Mouse (Mus musculus) yolk sac, embryonic 10.5 days (tissue): ENCODE results near the gene Adcyap1r1.
A peak's percentile ranks its signal among the peaks of the same experiment; 100 is the strongest.

Source experiments
- DNase-seq: peaks from one replicate; pipeline ENCODE4 v3.0.0-alpha.2; 2017; ENCODE audit warnings: low spot score

The Adcyap1r1 gene

DNA sequence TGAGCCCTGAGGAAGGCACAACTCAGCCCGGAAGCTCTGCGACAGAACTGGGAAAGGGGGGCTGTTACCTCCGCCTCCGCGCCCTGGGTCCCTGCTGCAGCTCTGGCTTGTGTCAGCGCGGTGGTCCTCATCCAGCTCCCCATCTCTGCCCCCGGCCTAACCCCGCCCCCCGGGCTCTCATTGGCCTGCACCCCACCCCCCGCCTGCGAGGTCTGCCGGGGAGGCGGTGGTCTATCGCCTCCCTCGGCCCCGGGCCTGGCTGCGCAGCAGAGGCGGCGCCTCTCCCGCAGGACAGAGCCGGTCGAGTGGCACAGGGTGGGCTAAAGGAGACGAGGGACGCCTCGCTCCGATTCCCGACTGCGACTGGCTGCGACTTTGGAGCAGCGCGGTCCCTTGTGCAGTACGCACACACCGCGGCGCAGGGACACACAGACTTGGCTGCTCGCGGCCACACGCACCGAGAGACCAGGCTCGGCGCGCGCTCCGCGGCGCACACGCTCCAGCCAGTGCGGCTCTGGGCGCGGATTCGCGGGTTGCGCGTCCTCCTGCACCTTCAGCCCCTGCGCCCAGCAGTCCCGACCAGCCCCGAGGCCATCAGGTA is at the start of gene Adcyap1r1:
Gene Adcyap1r1, plus strand, starts transcription at position 208 of the 601 bp plus-strand sequence.
- DNase-seq: peak; percentile 38

DNA sequence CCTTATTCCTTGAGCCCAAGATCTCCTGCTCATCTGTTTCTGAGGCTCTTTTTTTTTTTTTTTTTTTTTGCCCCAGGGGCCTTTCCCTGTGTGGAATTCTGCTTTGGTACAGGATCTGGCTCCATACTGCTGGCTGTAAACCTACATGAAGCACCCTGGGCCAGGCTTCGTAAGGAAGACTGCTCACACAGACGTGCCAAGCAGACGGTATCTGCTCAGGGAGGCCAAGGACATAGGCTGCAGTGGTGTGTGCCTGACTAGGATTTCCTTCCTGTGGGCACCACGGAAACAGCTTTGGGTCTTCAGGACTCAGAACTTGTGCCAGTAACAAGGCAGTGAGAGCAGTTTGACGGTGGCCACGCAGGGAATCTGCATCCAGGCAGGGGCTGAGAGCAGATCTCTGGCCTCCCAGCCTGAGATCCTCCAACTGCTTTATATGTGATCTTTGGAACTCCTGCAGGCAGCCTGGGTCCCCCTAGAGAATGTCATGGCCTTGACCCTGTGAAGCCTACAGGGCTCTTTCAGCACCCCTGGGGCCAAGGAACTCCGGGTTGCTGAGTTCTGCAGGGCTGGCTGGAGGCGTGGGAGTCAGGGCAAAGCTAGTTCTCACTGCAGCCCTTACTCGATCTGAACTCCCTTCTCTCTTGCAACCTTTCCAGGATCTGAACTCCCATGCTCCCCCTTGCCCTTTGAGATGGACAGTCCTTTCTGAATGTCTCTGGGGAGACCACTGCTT is 49.6 kb upstream of the Adcyap1r1 start:
- DNase-seq: no peak

- no peak for DNase-seq
Observed at GRCm38 (mm10) chr6:55403411-55404309, 48.1 kb upstream of the Adcyap1r1 start.

- no peak for DNase-seq
Observed at GRCm38 (mm10) chr6:55404421-55404990, 47.3 kb upstream of the Adcyap1r1 start.

DNA sequence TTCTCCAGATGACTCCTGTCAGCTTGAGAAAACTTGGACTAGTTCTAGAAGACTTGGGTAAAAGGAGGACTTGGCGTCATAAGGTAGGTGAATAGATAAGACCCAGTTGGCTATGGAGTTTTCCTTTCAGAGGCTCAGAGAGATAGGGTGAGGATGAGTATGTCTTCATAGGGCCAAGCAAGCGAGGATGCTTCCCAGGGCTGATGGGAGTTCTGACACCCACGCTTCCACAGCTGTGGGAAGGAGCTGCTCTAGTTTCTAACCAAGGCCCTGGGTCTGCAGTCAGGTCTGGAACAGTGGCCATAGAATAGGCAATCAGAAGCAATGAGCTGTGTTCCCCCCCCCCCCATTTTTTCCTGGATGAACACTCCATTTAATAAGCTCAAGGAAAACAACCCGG is 44.4 kb upstream of the Adcyap1r1 start:
- DNase-seq: no peak

DNA sequence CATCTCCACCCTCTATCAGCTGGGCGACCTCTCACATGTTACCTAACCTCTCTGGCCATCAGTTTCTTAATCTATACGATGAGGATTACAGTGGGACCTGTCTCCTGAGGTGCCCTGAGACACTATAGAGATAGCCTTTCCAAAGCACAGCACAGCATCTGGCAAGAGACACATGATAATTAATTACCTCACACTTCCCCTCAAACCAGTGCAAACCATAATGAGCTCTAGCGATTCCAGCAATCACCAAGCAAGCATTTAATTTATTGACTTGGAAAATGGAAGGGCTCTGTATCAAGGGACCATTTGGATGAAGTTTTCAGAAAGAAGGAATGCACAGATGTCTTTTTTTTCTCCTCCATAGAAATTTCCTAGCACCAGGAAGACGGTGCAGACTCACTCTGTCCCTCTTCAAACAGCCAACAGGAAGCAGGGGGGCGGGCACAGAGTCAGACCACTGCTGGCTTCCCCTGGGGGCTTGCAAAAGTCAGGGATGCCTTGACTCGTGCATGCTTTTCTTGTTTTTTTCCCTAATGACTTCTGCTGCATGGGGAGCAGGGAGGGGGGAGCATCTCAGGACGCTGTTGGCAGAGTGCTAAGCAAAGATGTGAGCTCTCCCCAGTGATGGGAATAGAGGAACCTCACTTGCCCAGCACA is 41.5 kb upstream of the Adcyap1r1 start:
- no peak for DNase-seq

GRCm38 (mm10) chr6:55410977-55411376 is 40.8 kb upstream of the Adcyap1r1 start:
- DNase-seq: no peak

- DNase-seq: no peak
Observed at GRCm38 (mm10) chr6:55416202-55416601, 35.6 kb upstream of the Adcyap1r1 start.

DNA sequence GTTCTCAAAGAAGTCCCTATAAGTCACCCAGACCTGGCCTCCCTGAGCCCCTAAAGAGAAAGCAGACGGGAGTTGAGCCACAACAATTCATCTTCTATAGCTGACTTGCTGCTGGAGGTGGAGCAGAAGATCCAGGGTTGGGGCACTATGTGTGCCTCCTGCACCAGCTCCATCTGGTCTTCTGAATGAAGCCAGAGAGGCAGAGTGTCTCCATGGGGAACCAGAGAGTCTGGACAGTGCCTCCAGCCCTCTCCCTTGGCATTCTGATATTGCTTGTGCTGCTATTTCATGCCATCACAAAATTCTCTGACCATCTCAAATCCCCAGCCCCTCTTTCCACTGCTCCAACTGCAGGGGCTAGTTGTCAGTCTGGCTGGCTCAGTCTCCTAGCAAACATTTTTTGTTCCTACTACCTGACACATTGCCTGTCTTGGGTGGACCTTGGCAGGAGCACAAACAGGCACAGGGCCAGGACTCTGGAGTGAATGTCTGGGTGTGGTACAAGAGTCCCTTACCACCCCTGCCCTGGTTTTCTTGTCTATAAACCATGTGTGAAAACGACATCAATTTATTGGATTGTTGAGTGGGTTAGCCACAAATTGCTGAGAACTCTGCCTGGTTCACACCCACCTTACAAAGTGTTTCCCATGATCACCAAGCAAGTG is 32.9 kb upstream of the Adcyap1r1 start:
- DNase-seq: no peak

GRCm38 (mm10) chr6:55420411-55420810 is 31.4 kb upstream of the Adcyap1r1 start:
- no peak for DNase-seq

DNA sequence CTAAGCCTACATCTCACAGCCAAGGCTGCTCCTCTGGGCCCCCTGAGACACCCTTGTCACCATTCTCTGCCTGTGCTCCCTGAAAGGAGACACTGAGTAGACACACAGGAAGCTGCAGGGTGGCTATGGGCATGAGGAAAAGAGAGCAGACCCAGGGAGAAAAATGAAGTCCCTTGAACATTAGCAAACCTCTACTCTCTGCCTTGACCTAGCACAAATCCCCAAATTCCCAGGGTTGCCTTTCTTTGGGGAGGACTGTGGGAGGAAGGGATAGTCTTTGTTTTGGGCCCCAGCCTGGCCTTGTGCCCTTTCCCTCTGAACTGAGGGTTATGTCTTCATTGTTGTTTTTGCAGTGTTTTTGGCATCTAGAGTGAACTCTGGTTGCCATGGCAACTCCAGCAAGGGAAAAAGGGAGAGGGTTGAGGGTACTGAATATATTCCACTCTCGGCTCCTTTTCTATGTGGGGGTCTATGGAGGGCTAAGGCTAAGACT is 30.9 kb upstream of the Adcyap1r1 start:
- DNase-seq: no peak

GRCm38 (mm10) chr6:55432121-55432520 is 19.7 kb upstream of the Adcyap1r1 start:
- no peak for DNase-seq

DNA sequence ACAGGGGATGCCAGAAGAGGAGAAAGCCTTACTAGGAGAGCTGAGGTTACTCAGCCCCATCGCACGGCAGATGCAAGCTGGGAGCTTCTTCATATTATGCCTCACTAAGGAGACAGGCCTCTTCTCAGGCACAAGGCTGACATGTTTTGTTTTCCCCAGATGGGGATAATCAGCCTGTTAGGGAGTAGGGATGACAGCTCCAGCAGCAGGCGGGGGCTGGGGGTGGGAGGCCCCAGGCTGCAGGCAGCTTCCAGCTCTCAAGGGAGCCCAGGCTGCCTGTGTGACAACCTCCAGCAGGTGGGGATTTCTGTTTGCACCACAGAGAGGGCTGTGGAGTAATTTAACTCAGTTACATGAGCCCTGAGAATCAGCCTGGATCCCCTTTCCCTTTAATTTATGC is 17.4 kb upstream of the Adcyap1r1 start:
- no peak for DNase-seq

- DNase-seq: no peak
Observed at GRCm38 (mm10) chr6:55435266-55436159, 16.3 kb upstream of the Adcyap1r1 start.

DNA sequence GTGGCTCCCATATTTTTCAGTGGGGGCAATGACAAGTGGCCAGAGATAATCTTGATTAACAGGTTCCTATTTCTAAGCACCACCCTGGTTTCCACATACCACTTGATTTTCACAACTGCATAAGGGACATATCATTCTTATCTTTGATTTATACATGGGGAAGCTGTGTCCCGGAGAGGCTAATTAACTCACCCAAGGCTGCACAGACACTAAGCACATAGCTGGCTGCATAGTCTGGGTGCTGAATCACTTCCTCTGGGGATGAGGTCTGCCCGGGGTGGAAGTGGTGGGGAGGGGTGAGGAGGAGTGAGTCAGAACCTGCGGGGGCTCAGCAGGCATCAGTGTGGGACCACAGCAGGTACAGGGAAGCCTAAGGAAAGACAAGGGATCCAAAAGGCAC is 13.9 kb upstream of the Adcyap1r1 start:
- DNase-seq: no peak

GRCm38 (mm10) chr6:55438837-55439236 is 12.9 kb upstream of the Adcyap1r1 start:
- DNase-seq: no peak

DNA sequence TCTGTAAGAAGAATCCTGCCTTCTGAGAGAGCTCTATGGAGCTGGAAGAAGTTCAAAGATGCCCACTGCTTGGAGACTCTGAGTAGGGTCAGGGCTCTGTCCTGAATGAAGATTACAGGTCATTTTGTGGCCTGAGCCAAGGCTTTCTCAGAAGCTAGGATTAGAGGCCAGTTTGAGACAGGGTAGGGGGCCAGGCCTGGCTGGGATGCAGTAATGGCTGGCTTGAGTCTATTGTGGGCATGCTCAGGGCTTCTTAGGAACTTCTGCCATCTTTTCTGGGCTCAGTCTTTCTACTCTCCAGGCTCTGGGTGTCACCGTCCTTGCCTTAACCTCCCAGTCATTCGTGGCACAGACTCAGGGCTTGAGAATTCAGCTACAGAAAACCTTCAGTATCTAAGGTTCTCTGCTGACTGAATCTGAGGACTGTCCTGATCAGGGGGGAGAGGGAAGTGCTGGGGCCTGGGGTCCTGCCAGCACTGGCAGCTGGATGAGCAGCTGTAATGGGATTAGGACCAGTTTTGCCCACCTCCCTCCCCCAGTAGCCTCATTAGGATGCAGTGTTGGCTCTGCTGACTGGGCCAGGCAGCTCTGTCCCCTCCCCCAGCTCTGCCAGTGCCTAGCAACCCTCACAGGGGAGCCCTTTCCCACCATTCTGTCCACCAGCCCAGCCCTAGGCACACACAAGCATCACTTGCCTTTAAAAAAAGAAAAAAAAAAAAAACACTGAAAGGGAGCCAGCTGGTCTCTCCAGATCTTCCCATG is 7.7 kb upstream of the Adcyap1r1 start:
- DNase-seq: no peak

GRCm38 (mm10) chr6:55444721-55445120 is 7.1 kb upstream of the Adcyap1r1 start:
- DNase-seq: no peak

- DNase-seq: no peak
Observed at GRCm38 (mm10) chr6:55448199-55448598, 3.6 kb upstream of the Adcyap1r1 start.
